Mouse (Mus musculus) retina, embryonic 14.5 days (tissue): Measurements from ENCODE around the gene Inhbb.

ENCODE experiments used
- DNase-seq: peaks from one replicate; pipeline ENCODE4 v3.0.0-alpha.2; 2015; ENCODE audit warnings: low spot score

The Inhbb gene

GRCm38 (mm10) chr1:119383916-119384315 lies 38.1 kb downstream of the Inhbb start:
- DNase-seq = no peak

- DNase-seq = no peak
Observed at GRCm38 (mm10) chr1:119380609-119381008, 41.4 kb downstream of the Inhbb start.

GRCm38 (mm10) chr1:119375376-119375775 lies 46.7 kb downstream of the Inhbb start:
- no peak for DNase-seq

GRCm38 (mm10) chr1:119367546-119367945 lies 54.5 kb downstream of the Inhbb start:
- DNase-seq = no peak

- no peak for DNase-seq
Observed at GRCm38 (mm10) chr1:119366315-119366714, 55.7 kb downstream of the Inhbb start.
